Mouse (Mus musculus) heart, adult 2 months (tissue): Measurements from ENCODE around the gene Gca.

Experiments
- CTCF ChIP-seq: fragments of 200-600 bp; IDR thresholded peaks from 2 replicates; pipeline ENCODE4 v1.8.1; 2022; ENCODE audit warnings: antibody characterized with exemption, mild to moderate bottlenecking, moderate library complexity
- EP300 ChIP-seq: fragments of 200-500 bp; IDR thresholded peaks from 2 replicates; pipeline ENCODE4 v1.6.1; 2011; ENCODE audit warnings: low read depth, low read length, control low read depth; ENCODE audit not compliant: insufficient read depth
- POLR2A ChIP-seq: fragments of 200-500 bp; IDR thresholded peaks from 2 replicates; pipeline ENCODE4 v1.6.1; 2011; ENCODE audit warnings: mild to moderate bottlenecking, low read depth, low read length, control low read depth; ENCODE audit not compliant: insufficient read depth

DNA sequence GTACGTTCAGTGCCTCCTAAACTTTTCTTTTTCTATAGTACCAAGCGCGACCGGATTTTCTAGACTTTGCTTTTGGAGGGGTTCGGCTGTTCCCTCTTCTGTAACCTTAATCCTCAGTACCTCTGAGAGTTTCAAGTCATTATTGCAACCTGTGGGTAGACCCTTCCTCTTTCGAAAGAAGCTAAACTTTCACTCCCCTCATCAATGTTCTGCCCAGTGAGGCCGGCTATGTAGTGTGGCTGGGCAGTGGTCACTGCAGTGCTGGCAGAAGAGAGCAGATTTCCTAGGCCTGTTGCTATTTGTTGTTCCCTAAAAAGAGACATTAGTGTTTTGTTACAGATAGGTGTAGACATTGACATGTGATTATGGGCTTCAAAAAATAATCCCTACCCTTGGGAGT lies 754 bp downstream of the Gca start:
- no peak for TF ChIP-seq CTCF
- TF ChIP-seq POLR2A, result no peak
- TF ChIP-seq EP300, result no peak
